Mouse (Mus musculus): ENCODE results near the gene Ndufb10. TPM values are rescaled to one million over a fixed set of nuclear protein-coding genes. Genes with fewer than 3 reads are reported as not detected.

Gene Ndufb10
- polyA plus RNA-seq (2012), result 104 and 106 TPM in 2 replicates

DNA sequence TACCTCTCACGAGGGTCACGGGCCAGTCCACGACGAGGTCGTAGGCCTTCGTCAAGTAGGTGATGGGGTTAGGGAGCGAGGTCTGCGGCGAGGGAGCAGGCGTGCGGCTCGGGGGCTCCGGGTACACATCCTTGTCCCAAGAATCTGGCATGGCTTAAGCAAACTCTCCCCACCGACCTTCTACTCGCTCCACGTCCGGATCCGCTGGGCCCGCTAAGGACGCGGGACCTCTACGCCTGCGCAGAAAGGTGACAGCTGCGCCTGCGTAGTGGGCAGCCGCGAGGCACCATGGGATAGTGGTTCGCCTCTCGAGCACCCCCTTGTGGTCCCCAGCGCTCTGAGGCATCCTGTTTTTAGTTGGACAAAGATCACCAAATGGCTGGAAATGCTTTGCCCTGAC, at the start of gene Ndufb10:
Ndufb10 (minus strand) TSS at position 295 of the 400 bp plus-strand sequence.
- Histone ChIP-seq H3K4me3 (replicated peaks) (peak within 1 kb of the TSS; percentile 77), H3K36me3 (ENCODE audit: control insufficient read depth) (peaks cover 22% of the 10 kb centered on the region), H3K9me3 (ENCODE audit: control insufficient read depth, low read length) (no peaks in the 10 kb centered on the region), H3K4me1 (ENCODE audit: control insufficient read depth) (peaks cover 51% of the 10 kb centered on the region), H3K27me3 (ENCODE audit: control insufficient read depth) (peaks cover 6% of the 10 kb centered on the region)
- TF ChIP-seq TAL1 (IDR thresholded peaks at IDR 0.05; ENCODE audit: low read length), result no peak
- no peak for TF ChIP-seq GATA1 (IDR thresholded peaks at IDR 0.05; ENCODE audit: low read length)

DNA sequence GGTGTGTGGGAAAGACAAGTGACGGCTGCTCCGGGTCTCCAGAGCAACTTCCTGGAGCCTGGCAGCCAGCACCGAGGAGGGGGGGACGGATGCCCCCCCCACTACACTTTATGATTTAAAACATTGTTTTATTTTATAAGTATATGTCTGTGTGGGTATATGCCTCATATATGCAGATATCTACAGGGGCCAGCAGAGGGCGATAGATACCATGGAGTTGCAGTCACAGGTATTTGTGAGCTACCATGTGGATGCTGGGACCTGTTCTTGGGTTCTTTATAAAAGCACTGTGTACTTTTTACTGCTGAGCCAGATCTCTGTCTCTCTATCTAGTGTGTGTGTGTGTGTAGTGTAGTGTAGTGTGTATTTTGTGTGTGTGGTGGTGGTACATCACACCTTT, 49.0 kb upstream of the Ndufb10 start:
- TF ChIP-seq GATA1 (IDR thresholded peaks at IDR 0.05; ENCODE audit: low read length) (no peak), TAL1 (IDR thresholded peaks at IDR 0.05; ENCODE audit: low read length) (no peak)
- no peaks in the 10 kb centered on the region for H3K4me1 ChIP-seq (ENCODE audit: control insufficient read depth)
- H3K9me3 ChIP-seq (ENCODE audit: control insufficient read depth, low read length), result no peaks in the 10 kb centered on the region
- H3K4me3 ChIP-seq (replicated peaks), result no peak overlapping the region
- no peaks in the 10 kb centered on the region for H3K36me3 ChIP-seq (ENCODE audit: control insufficient read depth)
- H3K27me3 ChIP-seq (ENCODE audit: control insufficient read depth), result peaks cover 13% of the 10 kb centered on the region

GRCm38 (mm10) chr17:24769146-24769545, 44.9 kb upstream of the Ndufb10 start:
- H3K36me3 ChIP-seq (ENCODE audit: control insufficient read depth), result no peaks in the 10 kb centered on the region
- H3K4me3 ChIP-seq (replicated peaks), result no peak overlapping the region
- TF ChIP-seq GATA1 (IDR thresholded peaks at IDR 0.05; ENCODE audit: low read length), result no peak
- no peak for TF ChIP-seq TAL1 (IDR thresholded peaks at IDR 0.05; ENCODE audit: low read length)
- H3K27me3 ChIP-seq (ENCODE audit: control insufficient read depth), result peaks cover 30% of the 10 kb centered on the region
- H3K9me3 ChIP-seq (ENCODE audit: control insufficient read depth, low read length), result no peaks in the 10 kb centered on the region
- H3K4me1 ChIP-seq (ENCODE audit: control insufficient read depth), result no peaks in the 10 kb centered on the region; the same call in 1 of the 2 replicates

DNA sequence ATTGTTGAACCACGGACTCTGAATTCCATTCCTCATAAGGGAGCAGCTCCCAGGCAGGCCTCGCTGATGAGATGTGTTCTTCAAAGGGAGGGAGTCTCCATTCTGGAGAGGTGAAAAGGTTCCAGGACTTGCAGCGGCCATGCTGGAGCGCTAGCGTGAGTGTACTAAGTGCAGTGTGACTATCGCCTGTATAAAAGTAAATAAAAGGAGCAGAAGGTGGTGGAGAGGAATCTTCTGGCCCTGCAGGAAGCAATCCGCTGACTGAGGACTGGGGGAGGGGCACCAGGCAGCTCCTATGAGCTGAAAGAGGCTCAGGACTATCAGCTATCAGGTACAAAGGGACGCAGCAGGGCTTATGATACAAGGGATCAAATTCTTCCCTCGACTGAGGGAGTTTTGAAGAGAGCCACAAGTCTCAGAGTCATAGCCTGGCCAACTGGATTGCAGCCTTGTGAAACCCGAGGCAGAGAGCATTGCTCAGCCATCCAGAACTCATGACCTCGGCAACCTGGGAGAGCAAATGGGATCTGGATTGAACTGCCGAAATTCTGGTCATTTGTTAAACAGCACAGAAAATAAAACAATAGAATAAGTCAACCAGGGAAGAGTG, 42.1 kb upstream of the Ndufb10 start:
- Histone ChIP-seq H3K9me3 (ENCODE audit: control insufficient read depth, low read length) (no peaks in the 10 kb centered on the region), H3K4me1 (ENCODE audit: control insufficient read depth) (no peaks in the 10 kb centered on the region; the same call in 1 of the 2 replicates), H3K27me3 (ENCODE audit: control insufficient read depth) (peaks cover 35% of the 10 kb centered on the region), H3K36me3 (ENCODE audit: control insufficient read depth) (no peaks in the 10 kb centered on the region), H3K4me3 (replicated peaks) (no peak overlapping the region)
- no peak for TF ChIP-seq GATA1 (IDR thresholded peaks at IDR 0.05; ENCODE audit: low read length)
- no peak for TF ChIP-seq TAL1 (IDR thresholded peaks at IDR 0.05; ENCODE audit: low read length)

GRCm38 (mm10) chr17:24765016-24765905, 41.0 kb upstream of the Ndufb10 start:
- Histone ChIP-seq H3K4me3 (replicated peaks) (no peak overlapping the region), H3K9me3 (ENCODE audit: control insufficient read depth, low read length) (no peaks in the 10 kb centered on the region), H3K27me3 (ENCODE audit: control insufficient read depth) (peaks cover 35% of the 10 kb centered on the region), H3K4me1 (ENCODE audit: control insufficient read depth) (no peaks in the 10 kb centered on the region; the same call in 1 of the 2 replicates), H3K36me3 (ENCODE audit: control insufficient read depth) (no peaks in the 10 kb centered on the region)
- no peak for TF ChIP-seq GATA1 (IDR thresholded peaks at IDR 0.05; ENCODE audit: low read length)
- no peak for TF ChIP-seq TAL1 (IDR thresholded peaks at IDR 0.05; ENCODE audit: low read length)

GRCm38 (mm10) chr17:24761121-24761520, 36.8 kb upstream of the Ndufb10 start:
- H3K4me1 ChIP-seq (ENCODE audit: control insufficient read depth), result no peaks in the 10 kb centered on the region; the same call in 1 of the 2 replicates
- peaks cover 28% of the 10 kb centered on the region for H3K27me3 ChIP-seq (ENCODE audit: control insufficient read depth)
- no peak overlapping the region for H3K4me3 ChIP-seq (replicated peaks)
- no peaks in the 10 kb centered on the region for H3K9me3 ChIP-seq (ENCODE audit: control insufficient read depth, low read length)
- no peaks in the 10 kb centered on the region for H3K36me3 ChIP-seq (ENCODE audit: control insufficient read depth)
- TF ChIP-seq GATA1 (IDR thresholded peaks at IDR 0.05; ENCODE audit: low read length), result no peak
- no peak for TF ChIP-seq TAL1 (IDR thresholded peaks at IDR 0.05; ENCODE audit: low read length)

DNA sequence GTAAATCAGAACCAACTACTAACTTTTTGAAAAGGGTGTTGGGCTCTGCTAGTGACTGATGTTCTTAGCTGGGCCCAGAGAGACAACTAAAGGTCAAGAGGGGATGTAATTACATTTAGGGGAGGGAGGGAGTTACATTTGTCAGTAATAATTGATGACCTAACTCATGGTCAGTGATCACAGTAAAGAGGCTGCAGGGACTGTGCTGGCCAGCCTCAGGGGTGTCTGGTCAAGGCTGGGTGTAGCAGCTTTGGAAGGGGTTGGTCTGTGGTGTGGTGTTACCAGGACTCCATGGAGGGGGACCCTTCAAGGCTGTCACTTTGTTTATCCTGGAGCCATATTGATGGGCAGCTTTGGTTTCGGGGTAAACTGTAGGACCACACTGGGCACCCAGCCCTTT, 33.1 kb upstream of the Ndufb10 start:
- Histone ChIP-seq H3K4me3 (replicated peaks) (no peak overlapping the region), H3K4me1 (ENCODE audit: control insufficient read depth) (peaks cover 9% of the 10 kb centered on the region)

DNA sequence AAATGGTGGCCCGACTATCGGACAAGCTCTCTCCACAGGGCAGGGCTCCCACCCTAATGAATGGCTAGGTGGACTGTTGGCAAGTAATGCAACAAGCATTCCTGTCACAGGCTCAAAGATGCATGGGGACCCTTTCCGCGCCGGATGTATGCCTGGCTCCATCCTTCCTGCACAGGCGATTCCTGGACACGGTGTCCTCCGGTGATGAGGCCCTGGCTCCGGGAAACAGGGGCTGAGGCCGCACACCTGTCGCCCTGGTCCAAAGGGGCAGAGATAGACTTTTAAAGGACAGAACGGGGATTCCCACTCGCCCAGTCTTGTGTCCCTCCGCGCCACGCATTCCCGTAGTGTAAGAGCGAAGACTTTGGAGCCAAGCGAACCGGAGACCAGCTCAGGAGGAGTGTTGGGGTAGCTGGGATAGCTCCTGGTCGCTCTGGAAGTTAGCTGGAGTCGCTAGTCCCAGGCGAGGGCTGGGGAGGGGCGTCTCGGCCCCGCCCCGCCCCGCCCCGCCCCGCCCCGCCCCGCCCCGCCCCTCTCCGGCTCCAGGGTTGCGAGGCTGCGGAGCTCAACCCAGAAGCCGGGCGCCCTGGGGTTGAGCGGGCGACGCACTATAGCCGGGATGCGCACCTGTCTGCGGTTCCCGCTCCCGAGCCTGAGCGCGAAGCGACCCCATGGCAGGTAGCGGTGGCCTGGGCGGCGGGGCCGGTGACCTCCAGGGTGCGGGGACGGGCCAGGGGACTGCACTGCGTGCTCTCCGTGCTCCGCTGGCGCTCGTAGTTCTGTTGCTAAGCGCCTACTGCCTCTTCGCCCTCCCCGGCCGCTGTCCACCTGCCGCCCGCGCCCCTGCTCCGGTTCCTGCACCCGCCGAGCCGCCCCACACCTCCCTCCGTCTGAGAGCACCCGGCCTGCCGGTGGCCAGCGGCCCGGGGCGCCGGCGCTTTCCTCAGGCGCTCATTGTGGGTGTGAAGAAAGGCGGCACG, 28.4 kb upstream of the Ndufb10 start, which contains the start of gene Hs3st6:
Hs3st6 (plus strand) TSS at position 574 of the 980 bp plus-strand sequence.
- Histone ChIP-seq H3K4me1 (ENCODE audit: control insufficient read depth) (peaks cover 11% of the 10 kb centered on the region), H3K4me3 (replicated peaks) (no peak within 1 kb of the TSS), H3K27me3 (ENCODE audit: control insufficient read depth) (peaks cover 82% of the 10 kb centered on the region), H3K9me3 (ENCODE audit: control insufficient read depth, low read length) (peaks cover 8% of the 10 kb centered on the region), H3K36me3 (ENCODE audit: control insufficient read depth) (no peaks in the 10 kb centered on the region)
- TF ChIP-seq TAL1 (IDR thresholded peaks at IDR 0.05; ENCODE audit: low read length) (no peak), GATA1 (IDR thresholded peaks at IDR 0.05; ENCODE audit: low read length) (no peak)

More for the DNA sequence above, 33.1 kb upstream of the Ndufb10 start:
- Histone ChIP-seq H3K9me3 (ENCODE audit: control insufficient read depth, low read length) (peaks cover 7% of the 10 kb centered on the region), H3K27me3 (ENCODE audit: control insufficient read depth) (peaks cover 52% of the 10 kb centered on the region), H3K36me3 (ENCODE audit: control insufficient read depth) (no peaks in the 10 kb centered on the region)
- TF ChIP-seq GATA1 (IDR thresholded peaks at IDR 0.05; ENCODE audit: low read length) (no peak), TAL1 (IDR thresholded peaks at IDR 0.05; ENCODE audit: low read length) (no peak)
